Mouse (Mus musculus): Measurements from ENCODE around the gene Pex6.
A peak's percentile ranks its signal among the peaks of the same experiment; 100 is the strongest.
"Not testable (repeated sequence)": the region's sequence is repeated elsewhere in the genome, so short reads cannot be mapped to it uniquely, and the experiment has no call there.

Gene Pex6

DNA sequence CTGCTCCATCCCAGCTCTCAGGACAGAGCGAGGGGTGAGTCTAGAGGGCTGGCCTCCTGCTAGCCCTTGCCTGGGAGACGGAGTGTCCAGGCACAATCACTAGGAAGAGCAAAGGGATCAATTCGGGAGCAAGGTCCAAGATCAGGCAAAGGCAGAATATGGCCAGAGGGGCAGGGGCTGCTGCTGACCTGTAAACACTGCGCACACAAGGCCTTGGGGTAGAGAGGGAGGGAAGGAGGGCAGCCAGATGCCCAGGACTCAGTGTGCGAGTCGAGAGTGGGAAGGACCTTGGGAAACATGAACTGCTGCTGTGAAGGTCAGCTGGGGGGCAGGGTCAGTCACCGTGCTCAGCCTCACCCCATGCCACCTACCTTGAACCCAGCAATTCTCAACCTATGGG is 24.0 kb downstream of the Pex6 start:
- no peak for DNase-seq (ENCODE audit: extremely low spot score)

- no peak for DNase-seq (ENCODE audit: extremely low spot score)
Observed at GRCm38 (mm10) chr17:46736160-46736559, 24.9 kb downstream of the Pex6 start.

GRCm38 (mm10) chr17:46741305-46741704 is 30.0 kb downstream of the Pex6 start:
- DNase-seq (ENCODE audit: extremely low spot score) = no peak

DNA sequence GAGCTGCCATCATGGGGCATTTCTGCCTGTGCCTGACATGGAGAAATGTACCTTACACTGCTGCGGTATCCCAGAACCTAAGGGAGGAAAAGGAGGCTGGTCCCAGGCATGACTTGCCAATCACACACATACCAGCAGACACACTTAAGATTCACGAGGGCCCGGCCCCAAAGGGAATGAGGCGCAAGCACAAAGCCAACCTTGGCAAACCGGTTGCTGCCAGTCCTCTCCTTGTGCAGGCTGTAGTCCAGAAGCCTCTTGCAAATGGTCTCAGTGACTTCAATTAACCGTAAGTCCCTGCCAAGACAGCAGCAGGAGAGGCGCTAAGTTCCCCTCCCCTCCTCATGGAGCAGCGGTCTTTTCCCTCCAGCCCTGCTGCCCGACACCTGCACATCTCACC is 31.7 kb downstream of the Pex6 start:
- DNase-seq (ENCODE audit: extremely low spot score) = no peak

- no peak for DNase-seq (ENCODE audit: extremely low spot score)
Observed at GRCm38 (mm10) chr17:46745506-46745905, 34.2 kb downstream of the Pex6 start.

- no peak for DNase-seq (ENCODE audit: extremely low spot score)
Observed at GRCm38 (mm10) chr17:46747234-46747633, 36.0 kb downstream of the Pex6 start.

DNA sequence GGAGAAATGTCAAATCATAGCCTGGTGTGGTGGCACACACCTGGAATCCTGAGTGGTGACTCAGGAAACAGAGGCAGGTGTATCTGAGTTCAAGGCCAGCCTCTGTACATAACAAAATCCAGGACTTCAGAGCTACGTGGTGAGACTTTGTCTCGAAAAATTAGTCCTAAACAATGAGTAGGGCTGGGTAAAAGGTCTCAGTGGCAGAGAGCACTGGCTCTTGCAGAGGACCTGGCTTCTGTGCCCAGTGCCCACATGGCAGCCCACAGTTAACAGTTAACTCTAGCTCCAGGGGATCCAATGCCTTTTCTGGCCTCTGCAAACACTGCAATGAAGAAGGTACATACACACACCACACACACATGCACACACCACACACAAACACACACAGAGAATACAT is 36.5 kb downstream of the Pex6 start:
- no peak for DNase-seq (ENCODE audit: extremely low spot score)

- no peak for DNase-seq (ENCODE audit: extremely low spot score)
Observed at GRCm38 (mm10) chr17:46749282-46749681, 38.0 kb downstream of the Pex6 start.

- no peak for DNase-seq (ENCODE audit: extremely low spot score)
Observed at GRCm38 (mm10) chr17:46750580-46750979, 39.3 kb downstream of the Pex6 start.

DNA sequence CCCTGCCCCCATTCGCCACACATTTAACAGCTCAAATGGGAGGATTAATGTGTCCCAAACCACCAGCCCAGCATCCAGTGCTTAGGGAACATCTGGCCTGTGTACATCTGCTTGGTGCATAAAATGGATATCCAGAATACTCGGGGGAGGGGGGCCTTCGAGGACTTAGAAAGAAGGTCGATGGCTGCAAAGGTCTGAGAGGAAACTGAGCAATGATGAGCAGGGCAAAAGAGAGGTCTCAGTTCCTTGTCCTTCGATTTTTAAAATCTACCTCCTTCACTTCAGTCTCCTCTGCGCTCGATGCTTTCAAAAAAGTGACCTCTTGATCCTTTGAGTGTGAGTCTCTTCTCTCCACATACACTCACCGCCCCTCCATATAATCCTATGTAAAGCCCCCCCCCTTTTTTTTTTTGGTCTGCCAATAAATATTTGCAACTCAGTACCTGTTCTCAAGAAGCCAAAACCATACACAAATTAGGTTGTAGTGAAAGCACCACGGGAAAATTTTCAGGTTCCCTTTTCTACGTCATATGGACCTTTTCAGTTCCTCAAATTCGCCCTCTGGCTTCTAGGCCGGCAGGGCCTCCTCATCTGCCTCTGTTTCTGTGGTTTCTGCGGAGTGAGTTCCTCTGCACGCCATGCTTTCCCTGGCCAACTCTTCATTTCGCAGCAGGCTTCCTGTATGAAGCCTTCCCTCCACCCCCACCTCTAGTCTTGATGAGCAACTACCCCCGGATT is 40.0 kb downstream of the Pex6 start:
- no peak for DNase-seq (ENCODE audit: extremely low spot score)

GRCm38 (mm10) chr17:46751794-46752556 is 40.7 kb downstream of the Pex6 start, which contains the start of gene Cnpy3:
Cnpy3 (minus strand) TSS chr17:46752214.
- peak; percentile 98 for DNase-seq (ENCODE audit: extremely low spot score)

DNA sequence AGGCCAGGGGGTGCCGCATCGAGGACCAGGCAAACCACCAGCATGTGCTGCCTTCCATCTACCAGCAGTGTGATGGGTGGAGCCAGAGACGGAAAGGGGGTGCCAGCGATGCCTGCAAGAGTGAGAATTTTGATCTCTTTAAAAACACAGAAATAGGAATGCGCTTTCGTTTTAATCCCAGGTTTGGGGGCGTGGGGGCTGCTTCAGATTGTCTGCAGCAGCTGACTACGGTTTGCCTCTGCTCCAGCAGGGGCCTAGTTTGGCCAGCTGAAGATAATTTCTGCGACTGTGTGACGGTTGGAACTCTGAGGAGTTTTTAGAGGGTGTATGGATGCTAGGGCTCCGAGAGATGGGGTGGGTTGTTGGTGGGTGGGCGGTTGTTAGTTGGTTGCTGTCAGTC is 47.5 kb downstream of the Pex6 start:
- DNase-seq (ENCODE audit: extremely low spot score) = no peak

GRCm38 (mm10) chr17:46763544-46763943 is 52.3 kb downstream of the Pex6 start, which contains the start of gene Ptcra:
Ptcra (minus strand) TSS chr17:46763712.
- DNase-seq (ENCODE audit: extremely low spot score) = no peak

DNA sequence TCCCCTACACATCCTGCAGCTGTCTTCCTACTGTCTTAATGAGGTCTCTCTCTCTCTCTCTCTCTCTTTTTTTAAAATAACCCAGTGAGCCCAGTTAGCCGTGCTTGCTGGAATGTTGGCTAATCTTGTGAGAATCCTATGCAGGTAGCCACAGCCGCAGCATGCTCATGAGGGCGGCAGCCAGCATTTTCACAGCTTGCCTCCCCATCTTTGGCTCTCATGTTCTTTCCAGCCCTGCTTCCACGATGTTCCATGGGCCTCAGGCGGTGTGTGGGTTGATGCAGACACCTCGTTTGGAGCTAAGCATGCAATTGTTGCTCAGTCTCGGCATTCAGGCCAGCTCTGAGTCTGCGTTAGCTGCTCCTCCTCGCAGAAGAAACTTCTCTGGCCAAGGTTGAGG is 53.7 kb downstream of the Pex6 start:
- DNase-seq (ENCODE audit: extremely low spot score) = not testable (repeated sequence)

DNA sequence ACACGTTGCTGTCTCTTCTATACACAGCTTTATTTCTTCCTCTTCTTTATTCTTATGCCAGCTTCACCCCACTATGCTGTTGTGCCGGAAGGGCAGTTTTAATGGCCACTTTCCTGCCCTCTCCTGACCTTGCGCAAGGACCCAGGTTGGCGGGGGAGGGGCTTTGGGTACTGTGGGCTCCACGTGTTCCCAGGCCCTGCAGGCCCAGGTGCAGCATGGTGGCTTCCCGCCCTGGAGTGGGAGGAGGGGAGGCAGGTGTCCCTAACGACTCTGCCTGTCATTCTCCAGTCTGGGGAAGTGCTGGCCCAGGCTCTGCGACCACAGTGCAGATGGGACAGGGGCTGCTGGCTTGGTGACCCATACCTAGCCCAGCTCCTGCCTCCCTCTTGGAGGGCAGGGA is 56.6 kb downstream of the Pex6 start:
- DNase-seq (ENCODE audit: extremely low spot score) = no peak

- no peak for DNase-seq (ENCODE audit: extremely low spot score)
Observed at GRCm38 (mm10) chr17:46770546-46770945, 59.3 kb downstream of the Pex6 start.

DNA sequence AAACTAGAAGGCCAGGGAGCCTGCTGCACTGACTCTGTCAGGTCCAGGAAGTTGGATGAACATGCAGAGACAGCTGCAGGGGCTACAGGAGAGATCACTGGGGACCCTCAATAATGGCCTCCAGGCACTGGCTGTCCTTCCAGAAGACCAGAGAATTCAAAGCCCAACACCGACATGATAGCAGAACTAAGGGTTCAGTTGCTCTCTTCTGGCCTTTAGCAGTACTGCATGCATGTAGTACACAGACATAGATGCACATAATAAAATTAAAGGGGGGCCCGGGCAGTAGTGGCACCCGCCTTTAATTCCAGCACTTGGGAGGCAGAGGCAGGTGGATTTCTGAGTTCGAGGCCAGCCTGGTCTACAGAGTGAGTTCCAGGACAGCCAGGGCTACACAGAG is 59.8 kb downstream of the Pex6 start:
- DNase-seq (ENCODE audit: extremely low spot score) = no peak

- no peak for DNase-seq (ENCODE audit: extremely low spot score)
Observed at GRCm38 (mm10) chr17:46771616-46772015, 60.4 kb downstream of the Pex6 start.

GRCm38 (mm10) chr17:46772038-46772403 is 60.8 kb downstream of the Pex6 start:
- no peak for DNase-seq (ENCODE audit: extremely low spot score)

- peak; percentile 92 for DNase-seq (ENCODE audit: extremely low spot score)
Observed at GRCm38 (mm10) chr17:46772404-46773277, 61.4 kb downstream of the Pex6 start, which contains the start of gene 2310039H08Rik. 2310039H08Rik (plus strand) TSS chr17:46772635.

- peak; percentile 52 for DNase-seq (ENCODE audit: extremely low spot score)
Observed at GRCm38 (mm10) chr17:46773278-46774130, 62.2 kb downstream of the Pex6 start.

Data from embryo, embryonic 9.5 days (tissue).